Mouse (Mus musculus) lung, embryonic 16.5 days (tissue): ENCODE data around the gene Habp4. TPM values are rescaled to one million over a fixed set of nuclear protein-coding genes. Genes with fewer than 3 reads are reported as not detected.
A peak's percentile ranks its signal among the peaks of the same experiment; 100 is the strongest.

ENCODE experiments used
- ATAC-seq: fragments of 200-750 bp; cut with Nextera tagmentation; 2 replicates; pipeline ENCODE4 v1.8.0; 2017; ENCODE audit warnings: low read depth, mild to moderate bottlenecking, moderate library complexity
- H3K27ac ChIP-seq: fragments of 300-500 bp; sonication (generic); 2 replicates; pipeline ENCODE4 v1.5.1; 2014; ENCODE audit warnings: mild to moderate bottlenecking, control low read depth, low read length
- H3K27me3 ChIP-seq: fragments of 300-500 bp; sonication (generic); 2 replicates; pipeline ENCODE4 v1.6.1; 2014; ENCODE audit warnings: low read depth, low read length, mixed read lengths; ENCODE audit not compliant: control insufficient read depth, insufficient read depth
- H3K36me3 ChIP-seq: fragments of 300-500 bp; sonication (generic); 2 replicates; pipeline ENCODE4 v1.6.1; 2014; ENCODE audit warnings: low read length; ENCODE audit not compliant: control insufficient read depth, insufficient read depth
- H3K4me1 ChIP-seq: fragments of 300-500 bp; sonication (generic); replicated peaks from 2 replicates; pipeline ENCODE4 v1.6.1; 2014; ENCODE audit warnings: low read length, mixed read lengths; ENCODE audit not compliant: control insufficient read depth, insufficient read depth
- H3K4me2 ChIP-seq: fragments of 300-500 bp; sonication (generic); 2 replicates; pipeline ENCODE4 v1.6.1; 2014; ENCODE audit warnings: low read depth, low read length, control low read depth
- H3K4me3 ChIP-seq: fragments of 300-500 bp; sonication (generic); 2 replicates; pipeline ENCODE4 v1.5.1; 2014; ENCODE audit warnings: mild to moderate bottlenecking, low read length, control low read depth
- H3K9ac ChIP-seq: fragments of 300-500 bp; sonication (generic); 2 replicates; pipeline ENCODE4 v1.6.1; 2014; ENCODE audit warnings: low read length, control low read depth
- H3K9me3 ChIP-seq: fragments of 300-500 bp; sonication (generic); 2 replicates; pipeline ENCODE4 v1.6.1; 2016; ENCODE audit warnings: low read length; ENCODE audit not compliant: control insufficient read depth
- WGBS: fragments of 180-500 bp; shearing (Covaris S2); extraction: QIAGEN DNeasy Blood & Tissue Kit; methylation state at CpG from one replicate; pipeline ENCODE4 v1.1.7; 2014; 5-methylcytosine and 5-hydroxymethylcytosine counted together
- polyA plus RNA-seq: library from polyadenylated mRNA; unstranded; fragments of >200 nt; fragmentation: Nextera tagmentation; extraction: Ambion mirVana; gene quantifications from 2 replicates; pipeline ENCODE4 v1.2.1, GENCODE M21; 2015

Habp4 gene
- polyA plus RNA-seq, 1 experiment from 2014 or later: 18.0 TPM

- WGBS: 76% methylated on average over 10 of the region's 10 CpGs
- Histone ChIP-seq H3K4me2 (no peak overlapping the region), H3K27ac (no peak overlapping the region), H3K36me3 (peaks cover 5% of the 10 kb centered on the region; the same call in 1 of the 2 replicates), H3K27me3 (no peaks in the 10 kb centered on the region), H3K4me3 (no peak overlapping the region), H3K4me1 (no peaks in the 10 kb centered on the region), H3K9ac (no peak overlapping the region), H3K9me3 (no peaks in the 10 kb centered on the region)
- ATAC-seq: no peak
Observed at GRCm38 (mm10) chr13:64184361-64184760, 22.7 kb downstream of the Habp4 start.

- Histone ChIP-seq H3K4me1 (no peaks in the 10 kb centered on the region), H3K27me3 (no peaks in the 10 kb centered on the region), H3K36me3 (peaks cover 5% of the 10 kb centered on the region; the same call in 1 of the 2 replicates), H3K4me3 (no peak overlapping the region), H3K27ac (no peak overlapping the region), H3K4me2 (no peak overlapping the region), H3K9ac (no peak overlapping the region), H3K9me3 (no peaks in the 10 kb centered on the region)
- 72% methylated on average over 7 of the region's 7 CpGs for WGBS
- no peak for ATAC-seq
Observed at GRCm38 (mm10) chr13:64185176-64185575, 23.6 kb downstream of the Habp4 start.

GRCm38 (mm10) chr13:64185586-64185985, 24.0 kb downstream of the Habp4 start:
- no peak overlapping the region for H3K9ac ChIP-seq
- H3K9me3 ChIP-seq: no peaks in the 10 kb centered on the region
- H3K4me3 ChIP-seq: no peak overlapping the region
- WGBS: 90% methylated on average over 9 of the region's 9 CpGs
- H3K4me2 ChIP-seq: no peak overlapping the region
- no peak for ATAC-seq
- peaks cover 5% of the 10 kb centered on the region; the same call in 1 of the 2 replicates for H3K36me3 ChIP-seq
- no peaks in the 10 kb centered on the region for H3K4me1 ChIP-seq
- H3K27ac ChIP-seq: no peak overlapping the region
- H3K27me3 ChIP-seq: no peaks in the 10 kb centered on the region

GRCm38 (mm10) chr13:64186516-64186915, 24.9 kb downstream of the Habp4 start:
- H3K36me3 ChIP-seq: peaks cover 5% of the 10 kb centered on the region; the same call in 1 of the 2 replicates

GRCm38 (mm10) chr13:64187065-64187464, 25.4 kb downstream of the Habp4 start:
- Histone ChIP-seq H3K27ac (no peak overlapping the region), H3K4me1 (no peaks in the 10 kb centered on the region), H3K27me3 (no peaks in the 10 kb centered on the region), H3K9me3 (no peaks in the 10 kb centered on the region), H3K9ac (no peak overlapping the region), H3K36me3 (peaks cover 5% of the 10 kb centered on the region; the same call in 1 of the 2 replicates), H3K4me3 (no peak overlapping the region), H3K4me2 (no peak overlapping the region)
- peak; percentile 38; the same call in 1 of the 2 replicates for ATAC-seq

More at GRCm38 (mm10) chr13:64186516-64186915, 24.9 kb downstream of the Habp4 start:
- Histone ChIP-seq H3K9ac (no peak overlapping the region), H3K4me2 (no peak overlapping the region), H3K27ac (no peak overlapping the region), H3K27me3 (no peaks in the 10 kb centered on the region), H3K4me3 (no peak overlapping the region), H3K4me1 (no peaks in the 10 kb centered on the region), H3K9me3 (no peaks in the 10 kb centered on the region)
- WGBS: 94% methylated on average over 4 of the region's 4 CpGs
- ATAC-seq: no peak

GRCm38 (mm10) chr13:64197899-64198298, 36.3 kb downstream of the Habp4 start:
- no peak overlapping the region for H3K27ac ChIP-seq
- no peak overlapping the region for H3K4me3 ChIP-seq
- ATAC-seq: no peak
- H3K4me2 ChIP-seq: no peak overlapping the region
- H3K9me3 ChIP-seq: no peaks in the 10 kb centered on the region
- no peaks in the 10 kb centered on the region for H3K4me1 ChIP-seq
- H3K9ac ChIP-seq: no peak overlapping the region
- no peaks in the 10 kb centered on the region for H3K36me3 ChIP-seq
- 70% methylated on average over 6 of the region's 6 CpGs for WGBS
- H3K27me3 ChIP-seq: no peaks in the 10 kb centered on the region

GRCm38 (mm10) chr13:64198310-64198709, 36.7 kb downstream of the Habp4 start:
- Histone ChIP-seq H3K4me3 (no peak overlapping the region), H3K4me1 (no peaks in the 10 kb centered on the region), H3K36me3 (no peaks in the 10 kb centered on the region), H3K9me3 (no peaks in the 10 kb centered on the region), H3K4me2 (no peak overlapping the region), H3K27me3 (no peaks in the 10 kb centered on the region), H3K9ac (no peak overlapping the region), H3K27ac (no peak overlapping the region)
- no peak for ATAC-seq
- 89% methylated on average over 4 of the region's 4 CpGs for WGBS

GRCm38 (mm10) chr13:64200911-64201310, 39.3 kb downstream of the Habp4 start:
- no peak overlapping the region for H3K4me3 ChIP-seq
- H3K27ac ChIP-seq: no peak overlapping the region
- H3K36me3 ChIP-seq: no peaks in the 10 kb centered on the region
- WGBS: 88% methylated on average over 4 of the region's 4 CpGs
- H3K9me3 ChIP-seq: no peaks in the 10 kb centered on the region
- no peak overlapping the region for H3K9ac ChIP-seq
- no peak for ATAC-seq
- no peak overlapping the region for H3K4me2 ChIP-seq
- H3K4me1 ChIP-seq: no peaks in the 10 kb centered on the region
- H3K27me3 ChIP-seq: no peaks in the 10 kb centered on the region

- H3K9me3 ChIP-seq: no peaks in the 10 kb centered on the region
- no peaks in the 10 kb centered on the region for H3K4me1 ChIP-seq
- H3K4me3 ChIP-seq: no peak overlapping the region
- no peak overlapping the region for H3K27ac ChIP-seq
- no peak for ATAC-seq
- H3K9ac ChIP-seq: no peak overlapping the region
- no peaks in the 10 kb centered on the region for H3K27me3 ChIP-seq
- 62% methylated on average over 2 of the region's 2 CpGs for WGBS
- H3K4me2 ChIP-seq: no peak overlapping the region
- no peaks in the 10 kb centered on the region for H3K36me3 ChIP-seq
Observed at GRCm38 (mm10) chr13:64204726-64205125, 43.1 kb downstream of the Habp4 start.

- H3K9me3 ChIP-seq: no peaks in the 10 kb centered on the region
- H3K9ac ChIP-seq: no peak overlapping the region
- H3K4me2 ChIP-seq: no peak overlapping the region
- H3K27me3 ChIP-seq: no peaks in the 10 kb centered on the region
- H3K27ac ChIP-seq: no peak overlapping the region
- no peaks in the 10 kb centered on the region for H3K36me3 ChIP-seq
- ATAC-seq: peak; percentile 78
- H3K4me1 ChIP-seq: no peaks in the 10 kb centered on the region
- no peak overlapping the region for H3K4me3 ChIP-seq
- 37% methylated on average over 2 of the region's 2 CpGs for WGBS
Observed at GRCm38 (mm10) chr13:64205186-64205585, 43.6 kb downstream of the Habp4 start.
